Mouse (Mus musculus) intestine, postnatal 0 days (tissue): ENCODE measurements around the gene Pgp. TPM values are rescaled to one million over a fixed set of nuclear protein-coding genes. Genes with fewer than 3 reads are reported as not detected.

Source experiments
- ATAC-seq: fragments of 200-750 bp; cut with Nextera tagmentation; 2 replicates; pipeline ENCODE4 v1.8.0; 2017; ENCODE audit warnings: mild to moderate bottlenecking, moderate TSS enrichment, moderate library complexity
- H3K27ac ChIP-seq: fragments of 300-500 bp; sonication (generic); 2 replicates; pipeline ENCODE4 v1.5.1; 2014; ENCODE audit warnings: mild to moderate bottlenecking, low read depth, low read length, moderate library complexity
- H3K27me3 ChIP-seq: fragments of 300-500 bp; sonication (generic); replicated peaks from 2 replicates; pipeline ENCODE4 v1.6.1; 2014; ENCODE audit warnings: low read length, mixed read lengths; ENCODE audit not compliant: control insufficient read depth, insufficient read depth
- H3K36me3 ChIP-seq: fragments of 300-500 bp; sonication (generic); 2 replicates; pipeline ENCODE4 v1.6.1; 2014; ENCODE audit warnings: mild to moderate bottlenecking, moderate library complexity; ENCODE audit not compliant: control insufficient read depth, insufficient read depth
- H3K4me1 ChIP-seq: fragments of 300-500 bp; sonication (generic); replicated peaks from 2 replicates; pipeline ENCODE4 v1.6.1; 2014; ENCODE audit warnings: antibody characterized with exemption, low read length, mixed read lengths; ENCODE audit not compliant: control insufficient read depth, insufficient read depth
- H3K4me2 ChIP-seq: fragments of 300-500 bp; sonication (generic); replicated peaks from 2 replicates; pipeline ENCODE4 v1.6.1; 2014; ENCODE audit warnings: low read depth, mild to moderate bottlenecking, moderate library complexity
- H3K4me3 ChIP-seq: fragments of 300-500 bp; sonication (generic); 2 replicates; pipeline ENCODE4 v1.5.1; 2014; ENCODE audit warnings: low read depth, low read length
- H3K9ac ChIP-seq: fragments of 300-500 bp; sonication (generic); 2 replicates; pipeline ENCODE4 v1.6.1; 2014; ENCODE audit warnings: mild to moderate bottlenecking, low read depth, low read length
- H3K9me3 ChIP-seq: fragments of 300-500 bp; sonication (generic); 2 replicates; pipeline ENCODE4 v1.6.1; 2016; ENCODE audit warnings: mixed run types; ENCODE audit not compliant: control insufficient read depth
- CTCF ChIP-seq: sonication (generic); IDR thresholded peaks from 2 replicates; pipeline ENCODE4 v1.5.1; 2016; ENCODE audit warnings: low read depth, mild to moderate bottlenecking, control low read depth, antibody characterized with exemption, moderate library complexity
- WGBS: fragments of 180-500 bp; shearing (Covaris S2); extraction: QIAGEN DNeasy Blood & Tissue Kit; methylation state at CpG from one replicate; pipeline ENCODE4 v1.1.7; 2014; 5-methylcytosine and 5-hydroxymethylcytosine counted together
- polyA plus RNA-seq: library from polyadenylated mRNA; unstranded; fragments of >200 nt; fragmentation: Nextera tagmentation; extraction: Ambion mirVana; gene quantifications from 2 replicates; pipeline ENCODE4 v1.2.1, GENCODE M21; 2015

The Pgp gene
- polyA plus RNA-seq, 1 experiment from 2014 or later: 64.5 TPM

GRCm38 (mm10) chr17:24483495-24483894 is 13.3 kb downstream of the Pgp start:
- Histone ChIP-seq H3K9ac (no peak overlapping the region), H3K4me2 (no peak overlapping the region), H3K4me3 (no peak overlapping the region), H3K36me3 (no peaks in the 10 kb centered on the region), H3K4me1 (no peaks in the 10 kb centered on the region), H3K27ac (no peak overlapping the region), H3K9me3 (no peaks in the 10 kb centered on the region), H3K27me3 (peaks cover 13% of the 10 kb centered on the region; the same call in 1 of the 2 replicates)
- ATAC-seq: no peak
- no peak for TF ChIP-seq CTCF
- WGBS: 93% methylated on average over 3 of the region's 3 CpGs

GRCm38 (mm10) chr17:24485090-24485860 is 15.1 kb downstream of the Pgp start:
- Histone ChIP-seq H3K4me2 (no peak overlapping the region), H3K4me1 (peaks cover 6% of the 10 kb centered on the region; the same call in 1 of the 2 replicates), H3K9me3 (no peaks in the 10 kb centered on the region), H3K27ac (no peak overlapping the region), H3K4me3 (no peak overlapping the region), H3K36me3 (no peaks in the 10 kb centered on the region), H3K9ac (no peak overlapping the region), H3K27me3 (peaks cover 27% of the 10 kb centered on the region; the same call in 1 of the 2 replicates)
- no peak for TF ChIP-seq CTCF
- 48% methylated on average over 11 of the region's 11 CpGs for WGBS
- ATAC-seq: no peak

GRCm38 (mm10) chr17:24488186-24488661 is 18.0 kb downstream of the Pgp start, which contains the start of gene Caskin1:
Caskin1 (plus strand) TSS chr17:24488601.
- peak within 1 kb of the TSS; percentile 66 for H3K4me3 ChIP-seq
- peaks cover 32% of the 10 kb centered on the region; the same call in 1 of the 2 replicates for H3K27me3 ChIP-seq
- no peak within 1 kb of the TSS for H3K27ac ChIP-seq
- 0 out of 2 replicates have a peak, but pooled peaks have one; percentile 33 for ATAC-seq
- H3K36me3 ChIP-seq: no peaks in the 10 kb centered on the region
- no peaks in the 10 kb centered on the region for H3K9me3 ChIP-seq
- peak within 1 kb of the TSS; percentile 96 for H3K4me2 ChIP-seq
- 3% methylated on average over 33 of the region's 45 CpGs for WGBS
- peak within 1 kb of the TSS; percentile 50 for H3K9ac ChIP-seq
- H3K4me1 ChIP-seq: peaks cover 6% of the 10 kb centered on the region; the same call in 1 of the 2 replicates
- TF ChIP-seq CTCF: no peak

- Histone ChIP-seq H3K9ac (peak overlapping the region; percentile 50), H3K36me3 (no peaks in the 10 kb centered on the region), H3K27me3 (peaks cover 32% of the 10 kb centered on the region; the same call in 1 of the 2 replicates), H3K4me3 (peak overlapping the region; percentile 66), H3K4me2 (peak overlapping the region; percentile 96), H3K9me3 (no peaks in the 10 kb centered on the region), H3K27ac (no peak overlapping the region), H3K4me1 (peaks cover 6% of the 10 kb centered on the region; the same call in 1 of the 2 replicates)
- WGBS: under 1% methylated on average over 75 of the region's 81 CpGs
- peak; percentile 48; the same call in 1 of the 2 replicates for ATAC-seq
- TF ChIP-seq CTCF: no peak
These were observed 18.6 kb downstream of the Pgp start for GRCm38 (mm10) chr17:24488662-24489264.

GRCm38 (mm10) chr17:24489265-24490030 is 19.3 kb downstream of the Pgp start:
- peak overlapping the region; percentile 96 for H3K4me2 ChIP-seq
- 27% methylated on average over 19 of the region's 19 CpGs for WGBS
- H3K27me3 ChIP-seq: peaks cover 32% of the 10 kb centered on the region; the same call in 1 of the 2 replicates
- no peak overlapping the region for H3K27ac ChIP-seq
- TF ChIP-seq CTCF: no peak
- H3K4me1 ChIP-seq: peaks cover 6% of the 10 kb centered on the region; the same call in 1 of the 2 replicates
- H3K4me3 ChIP-seq: peak overlapping the region; percentile 66
- H3K9me3 ChIP-seq: no peaks in the 10 kb centered on the region
- ATAC-seq: no peak
- H3K36me3 ChIP-seq: no peaks in the 10 kb centered on the region
- peak overlapping the region; percentile 50 for H3K9ac ChIP-seq
